Comparison of ENCODE assay signal across 9 mouse cellular contexts in the genomic region with DNA sequence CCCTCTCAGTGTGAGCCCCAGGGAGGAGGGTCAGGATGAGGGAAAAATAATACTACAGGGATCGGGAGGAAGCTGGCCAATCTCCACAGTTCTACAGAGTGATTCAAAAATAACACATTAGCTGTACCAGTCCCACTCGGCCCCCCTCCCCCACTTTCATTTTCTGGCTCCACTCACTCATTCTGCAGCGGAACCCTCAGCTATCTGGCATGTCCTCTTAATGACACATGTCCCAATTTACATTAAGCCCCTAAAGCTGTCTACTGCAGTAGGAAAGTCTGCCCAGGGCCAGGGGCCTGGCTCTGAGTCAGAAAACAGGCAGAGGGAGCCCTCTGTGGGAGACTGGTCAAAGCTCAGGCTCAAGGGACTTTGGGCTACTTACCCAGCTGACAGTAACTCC. TPM values are rescaled to one million over a fixed set of nuclear protein-coding genes. Genes with fewer than 3 reads are reported as not detected.
DNase-seq lines count a peak whose midpoint lies in the region; ATAC-seq and TF ChIP-seq lines count a peak whose summit lies in the region.
"Had no signal": no experiment of that assay in that cellular context is flagged by ENCODE, and none has a peak within 500 bp of the region (broad histone marks: within the 10 kb centered on the region; RNA-seq: fewer than 3 reads in every experiment).

No protein-coding gene starts in this region.

- in situ Hi-C loops in CH12.LX (cut with MboI; ENCODE audit: low pct_ligation_motif_present, low pct_unique_long_range_greater_than_20kb, low sequenced_read_pairs), result loop anchor here (5.0 to 10.0 kb wide), 2 partner anchors 65 to 98 kb away; a partner anchor contains a TSS

- H3K4me1 ChIP-seq in CH12.LX (ENCODE audit: control insufficient read depth in 1 of 2, insufficient read depth in 2 of 2), result peaks cover 9 to 56% of the 10 kb centered on the region in 2 experiments
- H3K4me1 ChIP-seq in forebrain, embryonic 14.5 days (ENCODE audit: control insufficient read depth, insufficient read depth, low read length), result peaks cover 63% of the 10 kb centered on the region
- H3K4me1 ChIP-seq in midbrain, embryonic 12.5 days, result peaks cover 72% of the 10 kb centered on the region

- peak; percentile 18; the same call in 1 of the 2 replicates for ATAC-seq in forebrain, embryonic 14.5 days
- ATAC-seq in midbrain, embryonic 12.5 days (ENCODE audit: low FRiP score, low read depth), result peak; percentile 38

- no peak overlapping the region for H3K4me3 ChIP-seq in CH12.LX (replicated peaks in 1 of 3; ENCODE audit: low read depth in 2 of 3, low read length in 2 of 3, poor library complexity in 1 of 3)
- H3K4me3 ChIP-seq in forebrain, embryonic 14.5 days (ENCODE audit: low read depth, low read length), result peak overlapping the region; percentile 5; the same call in 1 of the 2 replicates
- peak overlapping the region; percentile 10; the same call in 1 of the 2 replicates for H3K4me3 ChIP-seq in midbrain, embryonic 12.5 days
- H3K4me3 ChIP-seq: liver, embryonic 13.5 days had no signal

- dilution Hi-C loops in CH12.LX (cut with MboI; ENCODE audit: extremely low pct_ligation_motif_present, extremely low pct_unique_long_range_greater_than_20kb, low sequenced_read_pairs), result no loop called here

- TF ChIP-seq EP300 in CH12.LX (IDR thresholded peaks at IDR 0.05; ENCODE audit: low read length), result no peak

- no peak overlapping the region for H3K9ac ChIP-seq in CH12.LX (ENCODE audit: insufficient read depth, low read depth)
- peak overlapping the region; percentile 2; the same call in 1 of the 2 replicates for H3K9ac ChIP-seq in forebrain, embryonic 14.5 days (ENCODE audit: low read length)
- H3K9ac ChIP-seq in midbrain, embryonic 12.5 days (replicated peaks), result no peak overlapping the region
- H3K9ac ChIP-seq: liver, embryonic 13.5 days had no signal

- H3K27ac ChIP-seq in CH12.LX (ENCODE audit: insufficient read depth, low read depth), result no peak overlapping the region
- peak overlapping the region; percentile 84; the same call in 1 of the 2 replicates for H3K27ac ChIP-seq in forebrain, embryonic 14.5 days (ENCODE audit: low read depth, low read length)
- peak overlapping the region; percentile 83 for H3K27ac ChIP-seq in midbrain, embryonic 12.5 days (replicated peaks)

- 3% methylated on average over 3 of the region's 3 CpGs for WGBS in forebrain, embryonic 14.5 days
- 3% methylated on average over 3 of the region's 3 CpGs for WGBS in midbrain, embryonic 12.5 days

- H3K27me3 ChIP-seq in CH12.LX (replicated peaks), result no peaks in the 10 kb centered on the region
- H3K27me3 ChIP-seq in forebrain, embryonic 14.5 days (replicated peaks; ENCODE audit: control insufficient read depth, insufficient read depth, low read length), result no peaks in the 10 kb centered on the region
- H3K27me3 ChIP-seq in midbrain, embryonic 12.5 days, result no peaks in the 10 kb centered on the region
- H3K27me3 ChIP-seq: liver, embryonic 13.5 days had no signal

- no peak for DNase-seq in CH12.LX (ENCODE audit: extremely low read depth)
- peak; percentile 69 for DNase-seq in brain, adult 2 months (ENCODE audit: low read depth, low spot score)
- DNase-seq in forebrain, embryonic 14.5 days (ENCODE audit: low spot score), result peak; percentile 88
- peak; percentile 89 for DNase-seq in heart, postnatal 4 days
- peak; percentile 39 to 85 for DNase-seq in layer of hippocampus, adult 18-20 months (ENCODE audit: low spot score in 2 of 2)
- peak; percentile 63 for DNase-seq in testis, postnatal 10 days (ENCODE audit: low spot score)
- no peak for DNase-seq in natural killer cell, adult 2 months (ENCODE audit: low spot score in 2 of 2)
- DNase-seq: liver, embryonic 13.5 days had no signal

- no peak for TF ChIP-seq POLR2A in CH12.LX (IDR thresholded peaks at IDR 0.05; ENCODE audit: low read depth, low read length)

- H3K9me3 ChIP-seq in CH12.LX (replicated peaks; ENCODE audit: low read length), result no peaks in the 10 kb centered on the region
- H3K9me3 ChIP-seq in forebrain, embryonic 14.5 days (replicated peaks; ENCODE audit: control insufficient read depth, low read length), result no peaks in the 10 kb centered on the region
- H3K9me3 ChIP-seq in midbrain, embryonic 12.5 days, result no peaks in the 10 kb centered on the region
- H3K9me3 ChIP-seq: liver, embryonic 13.5 days had no signal

- H3K79me2 ChIP-seq in CH12.LX (replicated peaks; ENCODE audit: control insufficient read depth, extremely low read depth, insufficient read depth, poor library complexity, severe bottlenecking), result peaks cover 29% of the 10 kb centered on the region

- peak in 1 of 2 experiments; percentile 62; a peak in 2 of 4 replicates for TF ChIP-seq CTCF in CH12.LX (conservative IDR thresholded peaks at IDR 0.05 in 1 of 2, IDR thresholded peaks at IDR 0.05 in 1 of 2; ENCODE audit: low read depth in 2 of 2, low read length in 2 of 2)

- H3K36me3 ChIP-seq in CH12.LX (replicated peaks in 1 of 2; ENCODE audit: control insufficient read depth in 1 of 2, insufficient read depth in 1 of 2, low read length in 1 of 2), result peaks cover 0 to 29% of the 10 kb centered on the region in 2 experiments
- H3K36me3 ChIP-seq in forebrain, embryonic 14.5 days (ENCODE audit: control insufficient read depth, insufficient read depth, low read length), result no peaks in the 10 kb centered on the region
- H3K36me3 ChIP-seq in midbrain, embryonic 12.5 days, result no peaks in the 10 kb centered on the region
- H3K36me3 ChIP-seq: liver, embryonic 13.5 days had no signal

- no peak overlapping the region for H3K4me2 ChIP-seq in CH12.LX (ENCODE audit: insufficient read depth, low read depth, poor library complexity, severe bottlenecking)
- peak overlapping the region; percentile 35 for H3K4me2 ChIP-seq in forebrain, embryonic 14.5 days (ENCODE audit: low read length)
- H3K4me2 ChIP-seq in midbrain, embryonic 12.5 days (replicated peaks), result peak overlapping the region; percentile 40
- H3K4me2 ChIP-seq: liver, embryonic 13.5 days had no signal

- peak; percentile 54 for TF ChIP-seq RAD21 in CH12.LX (IDR thresholded peaks at IDR 0.05; ENCODE audit: low read depth, low read length)

TF ChIP-seq in CH12.LX, 34 proteins besides CTCF, POLR2A, EP300 and RAD21:
- TF ChIP-seq SMC3 (IDR thresholded peaks at IDR 0.05; ENCODE audit: low read depth, low read length) (peak; percentile 35), JUN (IDR thresholded peaks at IDR 0.05; ENCODE audit: insufficient read depth, low read depth, low read length) (no peak), MXI1 (IDR thresholded peaks at IDR 0.05; ENCODE audit: low read depth, low read length) (no peak)

RNA-seq across cellular contexts. Expression of a gene that starts 4.7 kb away (rescaled TPM):
- total RNA-seq in CH12.LX (2012; rRNA removed) (53.1 and 57.2 TPM in 2 replicates), CH12.LX (2014; rRNA removed) (93.0 and 99.4 TPM in 2 replicates)
- 53.4 and 74.7 TPM in 2 replicates for polyA plus RNA-seq in CH12.LX (2012; ENCODE audit: insufficient read length, low read depth)
- 137 and 152 TPM in 2 replicates for polyA plus RNA-seq in forebrain, embryonic 14.5 days (2014; fragmentation: Nextera tagmentation; extraction: Ambion mirVana)
- total RNA-seq in heart, postnatal 4 days (2021), result 10 to 100 TPM; 66.9 to 72.9 TPM
- 10 to 100 TPM; 50.7 to 54.4 TPM for total RNA-seq in layer of hippocampus, adult 18-20 months (2021)
- polyA plus RNA-seq in midbrain, embryonic 12.5 days (2016; fragmentation: Nextera tagmentation; extraction: Ambion mirVana), result 128 and 130 TPM in 2 replicates

RNA-seq across cellular contexts. Expression of a gene that starts 59.9 kb away (rescaled TPM):
- total RNA-seq in CH12.LX (2012; rRNA removed), result 32.1 and 35.7 TPM in 2 replicates
- total RNA-seq in CH12.LX (2014; rRNA removed), result 51.7 and 72.1 TPM in 2 replicates
- 126 and 133 TPM in 2 replicates for polyA plus RNA-seq in CH12.LX (2012; ENCODE audit: insufficient read length, low read depth)
- 14.3 and 15.5 TPM in 2 replicates for polyA plus RNA-seq in forebrain, embryonic 14.5 days (2014; fragmentation: Nextera tagmentation; extraction: Ambion mirVana)
- 10 to 100 TPM; 52.5 to 59.4 TPM for total RNA-seq in heart, postnatal 4 days (2021)
- total RNA-seq in layer of hippocampus, adult 18-20 months (2021), result 10 to 100 TPM; 69.8 to 74.0 TPM
- 10.3 and 11.0 TPM in 2 replicates for polyA plus RNA-seq in midbrain, embryonic 12.5 days (2016; fragmentation: Nextera tagmentation; extraction: Ambion mirVana)

Comparison
In these comparisons a context has a peak if more than half of its experiments do, and no peak if none do; other contexts are left out.
1. DNase-seq: peak in brain, adult 2 months (single experiment), forebrain, embryonic 14.5 days (single experiment), heart, postnatal 4 days (single experiment), layer of hippocampus, adult 18-20 months (2 of 2) and testis, postnatal 10 days (single experiment); none in CH12.LX (single experiment) and natural killer cell, adult 2 months (0 of 2).
2. H3K4me3 ChIP-seq: peak in forebrain, embryonic 14.5 days (single experiment) and midbrain, embryonic 12.5 days (single experiment); none in CH12.LX (0 of 3).